Mouse (Mus musculus): ENCODE measurements around the gene Pcsk6. TPM values are rescaled to one million over a fixed set of nuclear protein-coding genes. Genes with fewer than 3 reads are reported as not detected.

The Pcsk6 gene
- polyA plus RNA-seq, 1 experiment from 2014 or later, result 16.0 TPM

- H3K9ac ChIP-seq (ENCODE audit: low read depth, low read length), result no peak overlapping the region
- ATAC-seq (ENCODE audit: low read depth) (0 out of 2 replicates have a peak, but pooled peaks have one; percentile 9), DNase-seq (ENCODE audit: low spot score) (peak; percentile 75)
- no peak overlapping the region for H3K27ac ChIP-seq (replicated peaks; ENCODE audit: low read depth, low read length)
- WGBS, result 47% methylated on average over 13 of the region's 13 CpGs
- no peak overlapping the region for H3K4me2 ChIP-seq (ENCODE audit: low read depth, low read length)
- no peaks in the 10 kb centered on the region for H3K36me3 ChIP-seq (ENCODE audit: control insufficient read depth, insufficient read depth, low read length)
- H3K4me3 ChIP-seq (ENCODE audit: low read depth, low read length), result no peak overlapping the region
- H3K27me3 ChIP-seq (replicated peaks; ENCODE audit: control insufficient read depth, insufficient read depth, low read length), result no peaks in the 10 kb centered on the region
- H3K4me1 ChIP-seq (ENCODE audit: control insufficient read depth, insufficient read depth, low read length), result peaks cover 11% of the 10 kb centered on the region
- 0 out of 2 replicates have a peak, but pooled peaks cover 12% of the 10 kb centered on the region for H3K9me3 ChIP-seq (ENCODE audit: control insufficient read depth, low read length)
Measured at GRCm38 (mm10) chr7:66003865-66004638, 142.5 kb downstream of the Pcsk6 start.

- DNase-seq (ENCODE audit: low spot score), result no peak
- WGBS, result 89% methylated on average over 10 of the region's 10 CpGs
- H3K9ac ChIP-seq (ENCODE audit: low read depth, low read length), result no peak overlapping the region
- H3K27ac ChIP-seq (replicated peaks; ENCODE audit: low read depth, low read length), result no peak overlapping the region
- 0 out of 2 replicates have a peak, but pooled peaks cover 2% of the 10 kb centered on the region for H3K9me3 ChIP-seq (ENCODE audit: control insufficient read depth, low read length)
- no peak overlapping the region for H3K4me3 ChIP-seq (ENCODE audit: low read depth, low read length)
- no peaks in the 10 kb centered on the region for H3K27me3 ChIP-seq (replicated peaks; ENCODE audit: control insufficient read depth, insufficient read depth, low read length)
- H3K4me1 ChIP-seq (ENCODE audit: control insufficient read depth, insufficient read depth, low read length), result peaks cover 19% of the 10 kb centered on the region
- H3K36me3 ChIP-seq (ENCODE audit: control insufficient read depth, insufficient read depth, low read length), result no peaks in the 10 kb centered on the region
- no peak for ATAC-seq (ENCODE audit: low read depth)
- no peak overlapping the region for H3K4me2 ChIP-seq (ENCODE audit: low read depth, low read length)
Measured at GRCm38 (mm10) chr7:66005066-66005465, 143.5 kb downstream of the Pcsk6 start.

GRCm38 (mm10) chr7:66008161-66008891 lies 146.8 kb downstream of the Pcsk6 start:
- no peak for ATAC-seq (ENCODE audit: low read depth)
- H3K4me1 ChIP-seq (ENCODE audit: control insufficient read depth, insufficient read depth, low read length), result peaks cover 17% of the 10 kb centered on the region
- no peak overlapping the region for H3K9ac ChIP-seq (ENCODE audit: low read depth, low read length)
- WGBS, result 65% methylated on average over 11 of the region's 11 CpGs
- H3K4me3 ChIP-seq (ENCODE audit: low read depth, low read length), result no peak overlapping the region
- no peak for DNase-seq (ENCODE audit: low spot score)
- H3K27me3 ChIP-seq (replicated peaks; ENCODE audit: control insufficient read depth, insufficient read depth, low read length), result no peaks in the 10 kb centered on the region
- H3K27ac ChIP-seq (replicated peaks; ENCODE audit: low read depth, low read length), result peak overlapping the region; percentile 44; the same call in 1 of the 2 replicates
- H3K9me3 ChIP-seq (ENCODE audit: control insufficient read depth, low read length), result no peaks in the 10 kb centered on the region
- peak overlapping the region; percentile 17; the same call in 1 of the 2 replicates for H3K4me2 ChIP-seq (ENCODE audit: low read depth, low read length)
- H3K36me3 ChIP-seq (ENCODE audit: control insufficient read depth, insufficient read depth, low read length), result no peaks in the 10 kb centered on the region

GRCm38 (mm10) chr7:66008892-66009273 lies 147.3 kb downstream of the Pcsk6 start:
- Histone ChIP-seq H3K4me3 (ENCODE audit: low read depth, low read length) (no peak overlapping the region), H3K4me2 (ENCODE audit: low read depth, low read length) (peak overlapping the region; percentile 17), H3K27ac (replicated peaks; ENCODE audit: low read depth, low read length) (peak overlapping the region; percentile 53), H3K4me1 (ENCODE audit: control insufficient read depth, insufficient read depth, low read length) (peaks cover 12% of the 10 kb centered on the region; the same call in 1 of the 2 replicates), H3K9ac (ENCODE audit: low read depth, low read length) (no peak overlapping the region), H3K36me3 (ENCODE audit: control insufficient read depth, insufficient read depth, low read length) (no peaks in the 10 kb centered on the region), H3K27me3 (replicated peaks; ENCODE audit: control insufficient read depth, insufficient read depth, low read length) (no peaks in the 10 kb centered on the region), H3K9me3 (ENCODE audit: control insufficient read depth, low read length) (no peaks in the 10 kb centered on the region)
- 39% methylated on average over 16 of the region's 16 CpGs for WGBS
- DNase-seq (ENCODE audit: low spot score) (peak; percentile 90), ATAC-seq (ENCODE audit: low read depth) (peak; percentile 69)

GRCm38 (mm10) chr7:66010518-66010917 lies 149.0 kb downstream of the Pcsk6 start:
- Histone ChIP-seq H3K36me3 (ENCODE audit: control insufficient read depth, insufficient read depth, low read length) (no peaks in the 10 kb centered on the region), H3K4me1 (ENCODE audit: control insufficient read depth, insufficient read depth, low read length) (peaks cover 8% of the 10 kb centered on the region; the same call in 1 of the 2 replicates), H3K4me3 (ENCODE audit: low read depth, low read length) (no peak overlapping the region), H3K4me2 (ENCODE audit: low read depth, low read length) (no peak overlapping the region), H3K27me3 (replicated peaks; ENCODE audit: control insufficient read depth, insufficient read depth, low read length) (no peaks in the 10 kb centered on the region), H3K9me3 (ENCODE audit: control insufficient read depth, low read length) (no peaks in the 10 kb centered on the region), H3K27ac (replicated peaks; ENCODE audit: low read depth, low read length) (no peak overlapping the region), H3K9ac (ENCODE audit: low read depth, low read length) (no peak overlapping the region)
- WGBS, result 65% methylated on average over 6 of the region's 6 CpGs
- no peak for ATAC-seq (ENCODE audit: low read depth)
- no peak for DNase-seq (ENCODE audit: low spot score)

- 78% methylated on average over 2 of the region's 2 CpGs for WGBS
- no peak overlapping the region for H3K4me3 ChIP-seq (ENCODE audit: low read depth, low read length)
- H3K36me3 ChIP-seq (ENCODE audit: control insufficient read depth, insufficient read depth, low read length), result no peaks in the 10 kb centered on the region
- ATAC-seq (ENCODE audit: low read depth), result no peak
- H3K9ac ChIP-seq (ENCODE audit: low read depth, low read length), result no peak overlapping the region
- H3K27me3 ChIP-seq (replicated peaks; ENCODE audit: control insufficient read depth, insufficient read depth, low read length), result no peaks in the 10 kb centered on the region
- H3K4me2 ChIP-seq (ENCODE audit: low read depth, low read length), result no peak overlapping the region
- no peak overlapping the region for H3K27ac ChIP-seq (replicated peaks; ENCODE audit: low read depth, low read length)
- no peaks in the 10 kb centered on the region for H3K9me3 ChIP-seq (ENCODE audit: control insufficient read depth, low read length)
- DNase-seq (ENCODE audit: low spot score), result no peak
- H3K4me1 ChIP-seq (ENCODE audit: control insufficient read depth, insufficient read depth, low read length), result peaks cover 10% of the 10 kb centered on the region
Measured at GRCm38 (mm10) chr7:66027747-66028146, 166.2 kb downstream of the Pcsk6 start.

GRCm38 (mm10) chr7:66028766-66029512 lies 167.4 kb downstream of the Pcsk6 start:
- no peak overlapping the region for H3K27ac ChIP-seq (replicated peaks; ENCODE audit: low read depth, low read length)
- peaks cover 10% of the 10 kb centered on the region for H3K4me1 ChIP-seq (ENCODE audit: control insufficient read depth, insufficient read depth, low read length)
- WGBS, result 29% methylated on average over 6 of the region's 6 CpGs
- H3K27me3 ChIP-seq (replicated peaks; ENCODE audit: control insufficient read depth, insufficient read depth, low read length), result no peaks in the 10 kb centered on the region
- peak; percentile 59 for ATAC-seq (ENCODE audit: low read depth)
- H3K9me3 ChIP-seq (ENCODE audit: control insufficient read depth, low read length), result no peaks in the 10 kb centered on the region
- DNase-seq (ENCODE audit: low spot score), result peak; percentile 57
- H3K36me3 ChIP-seq (ENCODE audit: control insufficient read depth, insufficient read depth, low read length), result no peaks in the 10 kb centered on the region
- H3K4me3 ChIP-seq (ENCODE audit: low read depth, low read length), result no peak overlapping the region
- H3K9ac ChIP-seq (ENCODE audit: low read depth, low read length), result no peak overlapping the region
- H3K4me2 ChIP-seq (ENCODE audit: low read depth, low read length), result no peak overlapping the region

GRCm38 (mm10) chr7:66036809-66037208 lies 175.3 kb downstream of the Pcsk6 start:
- 68% methylated on average over 8 of the region's 8 CpGs for WGBS
- H3K27ac ChIP-seq (replicated peaks; ENCODE audit: low read depth, low read length), result no peak overlapping the region
- DNase-seq (ENCODE audit: low spot score) (no peak), ATAC-seq (ENCODE audit: low read depth) (no peak)
- H3K4me1 ChIP-seq (ENCODE audit: control insufficient read depth, insufficient read depth, low read length), result no peaks in the 10 kb centered on the region
- H3K4me2 ChIP-seq (ENCODE audit: low read depth, low read length), result no peak overlapping the region
- H3K9ac ChIP-seq (ENCODE audit: low read depth, low read length), result no peak overlapping the region
- no peaks in the 10 kb centered on the region for H3K36me3 ChIP-seq (ENCODE audit: control insufficient read depth, insufficient read depth, low read length)
- no peaks in the 10 kb centered on the region for H3K9me3 ChIP-seq (ENCODE audit: control insufficient read depth, low read length)
- H3K4me3 ChIP-seq (ENCODE audit: low read depth, low read length), result no peak overlapping the region
- no peaks in the 10 kb centered on the region for H3K27me3 ChIP-seq (replicated peaks; ENCODE audit: control insufficient read depth, insufficient read depth, low read length)
